Mouse (Mus musculus) spleen, embryonic (tissue): ENCODE data around the gene Rin1.

ENCODE experiments used
- CTCF ChIA-PET: fragments of 350-600 bp; sonication (Branson Sonifier 250); formaldehyde crosslinking; loops from one replicate; lab custom pipeline; 2022; lab: Charles Lee

Rin1 gene

GRCm38 (mm10) chr19:5087884-5088728 lies 37.8 kb downstream of the Rin1 start, which contains the start of gene Yif1a:
Gene Yif1a (plus strand): TSS chr19:5088538.
- CTCF ChIA-PET: no interaction called here

- CTCF ChIA-PET: interaction anchor here (0.5 to 0.9 kb wide), 3 partner anchors 13 to 1751 kb away, joined by 3 to 7 read pairs (median 4); no protein-coding TSS in a partner anchor
Measured at GRCm38 (mm10) chr19:5089324-5089723, 39.0 kb downstream of the Rin1 start.

- CTCF ChIA-PET: no interaction called here
Measured at GRCm38 (mm10) chr19:5092083-5092482, 41.8 kb downstream of the Rin1 start.

GRCm38 (mm10) chr19:5093481-5094242 lies 43.4 kb downstream of the Rin1 start:
- CTCF ChIA-PET: no interaction called here

GRCm38 (mm10) chr19:5094243-5094632 lies 44.0 kb downstream of the Rin1 start:
- CTCF ChIA-PET: no interaction called here

GRCm38 (mm10) chr19:5094746-5095417 lies 44.6 kb downstream of the Rin1 start:
- CTCF ChIA-PET: no interaction called here

GRCm38 (mm10) chr19:5095887-5096474 lies 45.7 kb downstream of the Rin1 start:
- CTCF ChIA-PET: no interaction called here

GRCm38 (mm10) chr19:5097521-5098362 lies 47.5 kb downstream of the Rin1 start:
- CTCF ChIA-PET: interaction anchor here (0.5 to 0.6 kb wide), 4 partner anchors 66 to 1215 kb away, joined by 3 to 9 read pairs (median 4); no protein-coding TSS in a partner anchor

GRCm38 (mm10) chr19:5098363-5099143 lies 48.3 kb downstream of the Rin1 start, which contains the start of gene Cnih2:
Gene Cnih2 (minus strand): TSS chr19:5098521.
- CTCF ChIA-PET: interaction anchor here (1.3 kb wide), 1 partner anchor 44 kb away, joined by 3 read pairs; no protein-coding TSS in a partner anchor

- CTCF ChIA-PET: no interaction called here
Measured at GRCm38 (mm10) chr19:5106074-5106473, 55.8 kb downstream of the Rin1 start.
